Comparison of ENCODE assay signal across 9 mouse cellular contexts in the genomic region with DNA sequence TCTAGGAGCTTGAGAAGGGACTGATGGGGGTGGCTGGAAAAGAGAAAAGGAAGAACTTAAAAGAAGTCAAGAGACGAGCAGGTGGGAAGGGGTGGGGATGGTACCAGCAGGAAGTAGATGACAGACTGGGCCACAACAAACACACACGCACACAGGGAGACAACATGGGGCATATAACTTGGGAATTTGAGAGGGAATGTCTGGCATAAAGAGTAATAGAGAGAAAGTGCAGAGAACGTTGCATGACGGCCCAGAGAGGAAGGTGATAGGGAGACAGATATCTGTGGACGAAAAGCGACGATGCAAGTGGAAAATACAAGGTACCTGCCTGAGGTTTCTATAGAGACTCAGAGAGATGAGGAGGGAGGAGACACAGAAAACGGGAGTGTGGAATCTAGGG. TPM values are rescaled to one million over a fixed set of nuclear protein-coding genes. Genes with fewer than 3 reads are reported as not detected.
DNase-seq lines count a peak whose midpoint lies in the region; ATAC-seq and TF ChIP-seq lines count a peak whose summit lies in the region.
"Had no signal": no experiment of that assay in that cellular context is flagged by ENCODE, and none has a peak within 500 bp of the region (broad histone marks: within the 10 kb centered on the region; RNA-seq: fewer than 3 reads in every experiment).

No protein-coding gene starts in this region.

- H3K4me1 ChIP-seq in lung, postnatal 0 days (ENCODE audit: insufficient read depth, low read depth, low read length), result peaks cover 33% of the 10 kb centered on the region; the same call in 1 of the 2 replicates
- H3K4me1 ChIP-seq in embryonic fibroblast, embryonic 13.5 days (ENCODE audit: control insufficient read depth, insufficient read depth, low read length), result no peaks in the 10 kb centered on the region; the same call in none of the 2 replicates
- H3K4me1 ChIP-seq in intestine, postnatal 0 days (replicated peaks; ENCODE audit: control insufficient read depth, insufficient read depth, low read length), result peaks cover 10% of the 10 kb centered on the region
- H3K4me1 ChIP-seq in olfactory bulb, adult 2 months (ENCODE audit: control insufficient read depth, insufficient read depth, low read length), result peaks cover 44% of the 10 kb centered on the region

- H3K4me3 ChIP-seq in lung, postnatal 0 days (ENCODE audit: low read depth, low read length), result peak overlapping the region; percentile 82
- peak overlapping the region; percentile 89 for H3K4me3 ChIP-seq in embryonic fibroblast, embryonic 13.5 days (ENCODE audit: insufficient read depth, low read length)
- H3K4me3 ChIP-seq in intestine, postnatal 0 days (ENCODE audit: low read depth, low read length), result peak overlapping the region; percentile 75
- H3K4me3 ChIP-seq in olfactory bulb, adult 2 months (ENCODE audit: insufficient read depth, low read depth, low read length), result peak overlapping the region; percentile 96

- H3K9me3 ChIP-seq in lung, postnatal 0 days (ENCODE audit: low read length), result no peaks in the 10 kb centered on the region
- no peaks in the 10 kb centered on the region for H3K9me3 ChIP-seq in intestine, postnatal 0 days (ENCODE audit: control insufficient read depth)

- H3K27me3 ChIP-seq in lung, postnatal 0 days (replicated peaks; ENCODE audit: insufficient read depth, low read length), result no peaks in the 10 kb centered on the region
- no peaks in the 10 kb centered on the region for H3K27me3 ChIP-seq in intestine, postnatal 0 days (replicated peaks; ENCODE audit: control insufficient read depth, insufficient read depth, low read length)

- no peak for TF ChIP-seq CTCF in lung, postnatal 0 days (IDR thresholded peaks at IDR 0.05)
- TF ChIP-seq CTCF in embryonic fibroblast, embryonic 13.5 days (IDR thresholded peaks at IDR 0.05; ENCODE audit: borderline replicate concordance, insufficient read depth, low read length), result no peak
- TF ChIP-seq CTCF in intestine, postnatal 0 days (IDR thresholded peaks at IDR 0.05; ENCODE audit: low read depth), result no peak
- no peak for TF ChIP-seq CTCF in olfactory bulb, adult 2 months (IDR thresholded peaks at IDR 0.05; ENCODE audit: insufficient read depth, low read depth, low read length)

- ATAC-seq in lung, postnatal 0 days, result no peak
- no peak for ATAC-seq in intestine, postnatal 0 days
- no peak for ATAC-seq in erythroid progenitor cell, adult 5-6 weeks (replicated peaks; ENCODE audit: low FRiP score, poor library complexity, severe bottlenecking)

- peak overlapping the region; percentile 86 for H3K9ac ChIP-seq in lung, postnatal 0 days (replicated peaks; ENCODE audit: low read depth)
- peak overlapping the region; percentile 86 for H3K9ac ChIP-seq in intestine, postnatal 0 days (ENCODE audit: low read depth, low read length)

- TF ChIP-seq POLR2A in embryonic fibroblast, embryonic 13.5 days (IDR thresholded peaks at IDR 0.05; ENCODE audit: low read depth, low read length), result no peak
- no peak for TF ChIP-seq POLR2A in olfactory bulb, adult 2 months (IDR thresholded peaks at IDR 0.05; ENCODE audit: insufficient read depth, low read depth, low read length)

- DNase-seq in lung, postnatal 0 days (ENCODE audit: low spot score), result no peak
- DNase-seq in lung, postnatal 10 days, result no peak
- DNase-seq in right cerebral cortex, postnatal 4 days, result no peak
- DNase-seq in frontal cortex, adult 2 months (ENCODE audit: extremely low spot score in 1 of 2, low spot score in 1 of 2), result no peak

- H3K4me2 ChIP-seq in lung, postnatal 0 days (replicated peaks; ENCODE audit: low read depth, low read length), result peak overlapping the region; percentile 73
- peak overlapping the region; percentile 77 for H3K4me2 ChIP-seq in intestine, postnatal 0 days (replicated peaks; ENCODE audit: low read depth)

- peak overlapping the region; percentile 99 for H3K27ac ChIP-seq in lung, postnatal 0 days (ENCODE audit: low read length)
- peak overlapping the region; percentile 92 for H3K27ac ChIP-seq in embryonic fibroblast, embryonic 13.5 days (ENCODE audit: insufficient read depth, low read length)
- peak overlapping the region; percentile 99 for H3K27ac ChIP-seq in intestine, postnatal 0 days (ENCODE audit: low read depth, low read length)
- H3K27ac ChIP-seq in olfactory bulb, adult 2 months (ENCODE audit: insufficient read depth, low read depth, low read length), result peak overlapping the region; percentile 95

- no peaks in the 10 kb centered on the region for H3K36me3 ChIP-seq in lung, postnatal 0 days (ENCODE audit: insufficient read depth, low read length)
- H3K36me3 ChIP-seq in intestine, postnatal 0 days (ENCODE audit: control insufficient read depth, insufficient read depth), result peaks cover 19% of the 10 kb centered on the region; the same call in 1 of the 2 replicates

- TF ChIP-seq EP300 in lung, postnatal 0 days (IDR thresholded peaks at IDR 0.05), result no peak

- 2% methylated on average over 8 of the region's 8 CpGs for WGBS in lung, postnatal 0 days
- 1% methylated on average over 8 of the region's 8 CpGs for WGBS in intestine, postnatal 0 days
- WGBS in olfactory bulb, adult 2 months, result 1% methylated on average over 8 of the region's 8 CpGs

RNA-seq across cellular contexts. Expression of a gene that starts 0.9 kb away (rescaled TPM):
- 68.0 and 75.1 TPM in 2 replicates for polyA plus RNA-seq in lung, postnatal 0 days (2015; fragmentation: Nextera tagmentation; extraction: Ambion mirVana)
- polyA plus RNA-seq in embryonic fibroblast, embryonic 13.5 days (2011; ENCODE audit: insufficient read length, low read depth, missing spikeins), result 26.8 and 30.5 TPM in 2 replicates
- polyA plus RNA-seq in intestine, postnatal 0 days (2015; fragmentation: Nextera tagmentation; extraction: Ambion mirVana), result 63.9 and 64.0 TPM in 2 replicates
- not detected in 2 replicates for polyA plus RNA-seq in olfactory bulb, adult 2 months (2012; ENCODE audit: insufficient read depth, insufficient read length, low replicate concordance, missing spikeins)
- 96.1 and 102 TPM in 2 replicates for polyA plus RNA-seq in frontal cortex, adult 2 months (2012; rRNA removed)
- 13.0 and 13.4 TPM in 2 replicates for total RNA-seq in erythroid progenitor cell, adult 5-6 weeks (2015; ENCODE audit: low replicate concordance)
- 4.9 and 9.6 TPM in 2 replicates for total RNA-seq in erythroid progenitor cell, adult 5-6 weeks (2017; ENCODE audit: low replicate concordance)

RNA-seq across cellular contexts. Expression of a gene that starts 12.2 kb away (rescaled TPM):
- polyA plus RNA-seq in lung, postnatal 0 days (2015; fragmentation: Nextera tagmentation; extraction: Ambion mirVana), result 0.14 TPM in 1 of 2 replicates, not detected in the other
- polyA plus RNA-seq in embryonic fibroblast, embryonic 13.5 days (2011; ENCODE audit: insufficient read length, low read depth, missing spikeins), result not detected in 2 replicates
- not detected in 2 replicates for polyA plus RNA-seq in intestine, postnatal 0 days (2015; fragmentation: Nextera tagmentation; extraction: Ambion mirVana)
- polyA plus RNA-seq in olfactory bulb, adult 2 months (2012; ENCODE audit: insufficient read depth, insufficient read length, low replicate concordance, missing spikeins), result not detected in 2 replicates
- polyA plus RNA-seq in frontal cortex, adult 2 months (2012; rRNA removed), result not detected in 2 replicates
- not detected in 2 replicates for total RNA-seq in erythroid progenitor cell, adult 5-6 weeks (2015; ENCODE audit: low replicate concordance)
- total RNA-seq in erythroid progenitor cell, adult 5-6 weeks (2017; ENCODE audit: low replicate concordance), result not detected in 2 replicates
- total RNA-seq: common myeloid progenitor, adult 5-6 weeks had no signal

RNA-seq across cellular contexts. Expression of a gene that starts 13.0 kb away (rescaled TPM):
- 79.6 and 82.3 TPM in 2 replicates for polyA plus RNA-seq in lung, postnatal 0 days (2015; fragmentation: Nextera tagmentation; extraction: Ambion mirVana)
- polyA plus RNA-seq in embryonic fibroblast, embryonic 13.5 days (2011; ENCODE audit: insufficient read length, low read depth, missing spikeins), result 39.9 and 50.0 TPM in 2 replicates
- 96.2 and 103 TPM in 2 replicates for polyA plus RNA-seq in intestine, postnatal 0 days (2015; fragmentation: Nextera tagmentation; extraction: Ambion mirVana)
- not detected in 2 replicates for polyA plus RNA-seq in olfactory bulb, adult 2 months (2012; ENCODE audit: insufficient read depth, insufficient read length, low replicate concordance, missing spikeins)
- 124 and 128 TPM in 2 replicates for polyA plus RNA-seq in frontal cortex, adult 2 months (2012; rRNA removed)
- 3.2 and 9.2 TPM in 2 replicates for total RNA-seq in erythroid progenitor cell, adult 5-6 weeks (2015; ENCODE audit: low replicate concordance)
- 3.2 and 9.8 TPM in 2 replicates for total RNA-seq in erythroid progenitor cell, adult 5-6 weeks (2017; ENCODE audit: low replicate concordance)

RNA-seq across cellular contexts. Expression of a gene that starts 15.2 kb away (rescaled TPM):
- polyA plus RNA-seq in lung, postnatal 0 days (2015; fragmentation: Nextera tagmentation; extraction: Ambion mirVana), result 0.35 TPM in 1 of 2 replicates, not detected in the other
- not detected in 2 replicates for polyA plus RNA-seq in embryonic fibroblast, embryonic 13.5 days (2011; ENCODE audit: insufficient read length, low read depth, missing spikeins)
- polyA plus RNA-seq in intestine, postnatal 0 days (2015; fragmentation: Nextera tagmentation; extraction: Ambion mirVana), result 0.22 TPM in 1 of 2 replicates, not detected in the other
- polyA plus RNA-seq in olfactory bulb, adult 2 months (2012; ENCODE audit: insufficient read depth, insufficient read length, low replicate concordance, missing spikeins), result not detected in 2 replicates
- polyA plus RNA-seq in frontal cortex, adult 2 months (2012; rRNA removed), result 0.18 and 0.29 TPM in 2 replicates
- not detected in 2 replicates for total RNA-seq in erythroid progenitor cell, adult 5-6 weeks (2015; ENCODE audit: low replicate concordance)
- not detected in 2 replicates for total RNA-seq in erythroid progenitor cell, adult 5-6 weeks (2017; ENCODE audit: low replicate concordance)
- total RNA-seq: common myeloid progenitor, adult 5-6 weeks had no signal

RNA-seq across cellular contexts. Expression of a gene that starts 15.3 kb away (rescaled TPM):
- 24.9 and 31.5 TPM in 2 replicates for polyA plus RNA-seq in lung, postnatal 0 days (2015; fragmentation: Nextera tagmentation; extraction: Ambion mirVana)
- polyA plus RNA-seq in embryonic fibroblast, embryonic 13.5 days (2011; ENCODE audit: insufficient read length, low read depth, missing spikeins), result not detected in 2 replicates
- not detected in 2 replicates for polyA plus RNA-seq in intestine, postnatal 0 days (2015; fragmentation: Nextera tagmentation; extraction: Ambion mirVana)
- polyA plus RNA-seq in olfactory bulb, adult 2 months (2012; ENCODE audit: insufficient read depth, insufficient read length, low replicate concordance, missing spikeins), result not detected in 2 replicates
- polyA plus RNA-seq in frontal cortex, adult 2 months (2012; rRNA removed), result 4.4 TPM in 2 replicates
- not detected in 2 replicates for total RNA-seq in erythroid progenitor cell, adult 5-6 weeks (2015; ENCODE audit: low replicate concordance)
- total RNA-seq in erythroid progenitor cell, adult 5-6 weeks (2017; ENCODE audit: low replicate concordance), result not detected in 2 replicates

Comparison
In these comparisons a context has a peak if more than half of its experiments do, and no peak if none do; other contexts are left out.
1. RNA of a gene that starts 13.0 kb away (polyA plus RNA-seq): 124 to 128 TPM in frontal cortex, adult 2 months, 96.2 to 103 TPM in intestine, postnatal 0 days, 79.6 to 82.3 TPM in lung, postnatal 0 days and 39.9 to 50.0 TPM in embryonic fibroblast, embryonic 13.5 days; not detected in olfactory bulb, adult 2 months; every median in the first group is over 10 times any median in the second.
2. Peak in every context shown above with its lines, with median percentiles within 50 percentile points of each other: H3K27ac ChIP-seq and H3K4me3 ChIP-seq.